Mouse (Mus musculus) heart, adult 18-20 months (tissue): ENCODE data around the gene Sgtb. TPM values are rescaled to one million over a fixed set of nuclear protein-coding genes. Genes with fewer than 3 reads are reported as not detected.

ENCODE experiments used
- DNase-seq, 2 experiments: peaks; one replicate each; pipeline ENCODE4 v3.0.0; 2021 to 2022; ENCODE audit warnings: mixed read lengths in 1 of 2
- total RNA-seq, 2 experiments: library from RNA; stranded (reverse); gene quantifications; 2 replicates each; pipeline ENCODE4 v1.2.3; 2021

Sgtb gene
- total RNA-seq, 2 experiments from 2014 or later = 0.82 to 0.87 TPM

- DNase-seq = no peak
Observed at GRCm38 (mm10) chr13:104179176-104179888, 69.8 kb downstream of the Sgtb start.

- DNase-seq = no peak
Observed at GRCm38 (mm10) chr13:104187357-104187756, 77.8 kb downstream of the Sgtb start.

Other genes with a start within 250 kb of the Sgtb start
- gene Erbin, start 189.2 kb upstream of the Sgtb start, total RNA-seq = 10 to 100 TPM; 42.5 to 47.2 TPM
- 10 to 100 TPM; 11.2 to 14.9 TPM for gene Nln, start 127 bp upstream of the Sgtb start, total RNA-seq
- 10 to 100 TPM; 35.3 to 36.1 TPM for gene Trappc13, start 68.7 kb downstream of the Sgtb start, total RNA-seq
- gene Trim23, start 69.1 kb downstream of the Sgtb start, total RNA-seq = 10 to 100 TPM; 22.4 to 24.5 TPM
- under 1 TPM in 1 of 2 experiments, not detected in 1; 0.77 TPM for gene Cenpk, start 118.9 kb downstream of the Sgtb start, total RNA-seq
- 1 to 10 TPM; 6.2 to 7.1 TPM for gene Ppwd1, start 119.1 kb downstream of the Sgtb start, total RNA-seq
- gene Adamts6, start 178.1 kb downstream of the Sgtb start, total RNA-seq = 1 to 10 TPM; 1.5 to 3.7 TPM